Mouse (Mus musculus) adrenal gland, adult 2 months (tissue): Measurements from ENCODE around the gene Zbtb25. TPM values are rescaled to one million over a fixed set of nuclear protein-coding genes. Genes with fewer than 3 reads are reported as not detected.

ENCODE experiments used
- DNase-seq: peaks from one replicate; pipeline ENCODE4 v3.0.0; 2021
- polyA plus RNA-seq: library from polyadenylated mRNA; depleted of rRNA; stranded (reverse); fragments of >200 nt; gene quantifications from 2 replicates; pipeline ENCODE4 v1.2.3, GENCODE M21; 2012; rRNA removed
- total RNA-seq, 2 experiments: library from RNA; stranded (reverse); gene quantifications; 2 replicates each; pipeline ENCODE4 v1.2.3; 2021

Gene Zbtb25
- total and polyA plus RNA-seq, 3 experiments = 4.9 to 9.4 (median 6.9) TPM

DNA sequence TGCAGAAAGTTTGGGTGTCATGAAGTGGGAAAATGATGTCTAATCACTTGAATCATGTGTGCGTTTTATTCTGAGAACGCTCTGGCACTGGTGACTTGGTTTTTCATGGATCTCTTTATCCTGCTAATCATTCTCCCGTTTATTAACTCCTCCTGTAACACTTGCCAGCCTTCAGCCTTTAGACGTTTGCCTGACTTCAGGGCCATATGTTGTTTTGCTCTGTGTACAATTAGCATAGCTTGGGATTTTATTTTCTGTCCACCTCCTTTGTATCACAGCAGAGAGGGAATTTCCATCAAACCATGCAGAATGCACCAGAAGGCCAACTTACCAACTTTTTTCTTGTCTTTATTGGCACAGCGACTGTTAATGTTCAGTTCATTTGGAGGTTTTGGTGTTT, 71.6 kb downstream of the Zbtb25 start:
- DNase-seq = no peak

Other genes starting within 250 kb of the Zbtb25 start
- gene Esr2, start 192.3 kb downstream of the Zbtb25 start, total RNA-seq = not detected
- not detected in 2 replicates for gene Esr2, start 192.3 kb downstream of the Zbtb25 start, polyA plus RNA-seq
- not detected for gene Tex21, start 122.9 kb downstream of the Zbtb25 start, total RNA-seq
- gene Tex21, start 122.9 kb downstream of the Zbtb25 start, polyA plus RNA-seq = not detected in 2 replicates
- gene Mthfd1, start 114.3 kb downstream of the Zbtb25 start, total RNA-seq = 10 to 100 TPM; 41.8 to 49.4 TPM
- gene Mthfd1, start 114.3 kb downstream of the Zbtb25 start, polyA plus RNA-seq = 16.0 and 18.1 TPM in 2 replicates
- under 1 TPM; 0.29 to 0.76 TPM for gene Akap5, start 44.7 kb downstream of the Zbtb25 start, total RNA-seq
- gene Akap5, start 44.7 kb downstream of the Zbtb25 start, polyA plus RNA-seq = 0.07 TPM in 2 replicates
- gene Zbtb1, start 664 bp upstream of the Zbtb25 start, total RNA-seq = 1 to 10 TPM; 5.0 to 5.5 TPM
- 2.3 and 2.4 TPM in 2 replicates for gene Zbtb1, start 664 bp upstream of the Zbtb25 start, polyA plus RNA-seq
- gene Hspa2, start 34.6 kb upstream of the Zbtb25 start, total RNA-seq = 10 to 100 TPM; 18.7 to 23.8 TPM
- 15.9 and 21.3 TPM in 2 replicates for gene Hspa2, start 34.6 kb upstream of the Zbtb25 start, polyA plus RNA-seq
- gene Ppp1r36, start 47.9 kb upstream of the Zbtb25 start, total RNA-seq = under 1 TPM; 0.23 to 0.24 TPM
- gene Ppp1r36, start 47.9 kb upstream of the Zbtb25 start, polyA plus RNA-seq = not detected in 2 replicates
- gene Plekhg3, start 161.3 kb upstream of the Zbtb25 start, total RNA-seq = 10 to 100 TPM in 1 of 2 experiments, 1 to 10 TPM in 1; 9.9 to 17.5 TPM
- gene Plekhg3, start 161.3 kb upstream of the Zbtb25 start, polyA plus RNA-seq = 5.1 and 7.9 TPM in 2 replicates